Mouse (Mus musculus) CH12.LX (cell line): Measurements from ENCODE around the gene Fam227b.

Experiments
- CTCF ChIP-seq, 2 experiments: IDR thresholded peaks in 1 of 2; conservative IDR thresholded peaks in 1 of 2; 2 replicates each; pipeline ENCODE4 v1.5.1; 2011 to 2012; ENCODE audit warnings: low read depth in 2 of 2, low read length in 2 of 2, improper control_type of control experiment in 1 of 2, inconsistent platforms in 1 of 2, mild to moderate bottlenecking in 1 of 2, moderate library complexity in 1 of 2
- E2F4 ChIP-seq: IDR thresholded peaks from 2 replicates; pipeline ENCODE4 v1.6.1; 2011; ENCODE audit warnings: low read depth, low read length, improper control_type of control experiment; ENCODE audit not compliant: insufficient replicate concordance
- EP300 ChIP-seq: IDR thresholded peaks from 2 replicates; pipeline ENCODE4 v1.6.1; 2011; ENCODE audit warnings: low read length, improper control_type of control experiment
- GABPA ChIP-seq: IDR thresholded peaks from 2 replicates; pipeline ENCODE4 v1.6.1; 2012; ENCODE audit warnings: low read depth, low read length, improper control_type of control experiment, inconsistent platforms; ENCODE audit not compliant: insufficient replicate concordance
- JUND ChIP-seq: conservative IDR thresholded peaks from 2 replicates; pipeline ENCODE4 v1.6.1; 2011; ENCODE audit warnings: low read depth, low read length, improper control_type of control experiment
- MEF2A ChIP-seq: IDR thresholded peaks from 2 replicates; pipeline ENCODE4 v1.6.1; 2014; ENCODE audit warnings: low read depth, mild to moderate bottlenecking, inconsistent platforms, low read length, improper control_type of control experiment, borderline replicate concordance
- POLR2A ChIP-seq: IDR thresholded peaks from 2 replicates; pipeline ENCODE4 v1.6.1; 2011; ENCODE audit warnings: low read depth, mild to moderate bottlenecking, improper control_type of control experiment, low read length
- POLR2AphosphoS2 ChIP-seq: IDR thresholded peaks from 2 replicates; pipeline ENCODE4 v1.6.1; 2011; ENCODE audit warnings: low read depth, low read length, improper control_type of control experiment
- RAD21 ChIP-seq: IDR thresholded peaks from 2 replicates; pipeline ENCODE4 v1.6.1; 2011; ENCODE audit warnings: low read depth, mild to moderate bottlenecking, low read length, improper control_type of control experiment, moderate library complexity
- UBTF ChIP-seq: IDR thresholded peaks from 2 replicates; pipeline ENCODE4 v1.6.1; 2012; ENCODE audit warnings: low read depth, mild to moderate bottlenecking, inconsistent platforms, low read length, improper control_type of control experiment, moderate library complexity
- USF1 ChIP-seq: IDR thresholded peaks from 2 replicates; pipeline ENCODE4 v1.6.1; 2014; ENCODE audit warnings: low read depth, mild to moderate bottlenecking, inconsistent platforms, low read length, improper control_type of control experiment
- ZKSCAN1 ChIP-seq: IDR thresholded peaks from 2 replicates; pipeline ENCODE4 v1.6.1; 2012; ENCODE audit warnings: low read depth, inconsistent platforms, low read length, improper control_type of control experiment, borderline replicate concordance

- TF ChIP-seq POLR2A = no peak
- no peak for TF ChIP-seq POLR2AphosphoS2
- no peak for TF ChIP-seq UBTF
- no peak for TF ChIP-seq EP300
- TF ChIP-seq E2F4 = no peak
- TF ChIP-seq RAD21 = no peak
- TF ChIP-seq ZKSCAN1 = no peak
- TF ChIP-seq USF1 = no peak
- TF ChIP-seq JUND = no peak
- no peak for TF ChIP-seq CTCF (conservative IDR thresholded peaks at IDR 0.05 in 1 of 2, IDR thresholded peaks at IDR 0.05 in 1 of 2; ENCODE audit: low read depth in 2 of 2, low read length in 2 of 2)
- no peak for TF ChIP-seq MEF2A
- no peak for TF ChIP-seq GABPA
Observed at GRCm38 (mm10) chr2:126198971-126199370, 47.2 kb upstream of the Fam227b start.
